Mouse (Mus musculus) heart, adult 2 months (tissue): ENCODE measurements around the gene Atp6v1f.

Experiments
- CTCF ChIP-seq: fragments of 200-600 bp; IDR thresholded peaks from 2 replicates; pipeline ENCODE4 v1.8.1; 2022; ENCODE audit warnings: antibody characterized with exemption, mild to moderate bottlenecking, moderate library complexity
- EP300 ChIP-seq: fragments of 200-500 bp; IDR thresholded peaks from 2 replicates; pipeline ENCODE4 v1.6.1; 2011; ENCODE audit warnings: low read depth, low read length, control low read depth; ENCODE audit not compliant: insufficient read depth
- POLR2A ChIP-seq: fragments of 200-500 bp; IDR thresholded peaks from 2 replicates; pipeline ENCODE4 v1.6.1; 2011; ENCODE audit warnings: mild to moderate bottlenecking, low read depth, low read length, control low read depth; ENCODE audit not compliant: insufficient read depth

DNA sequence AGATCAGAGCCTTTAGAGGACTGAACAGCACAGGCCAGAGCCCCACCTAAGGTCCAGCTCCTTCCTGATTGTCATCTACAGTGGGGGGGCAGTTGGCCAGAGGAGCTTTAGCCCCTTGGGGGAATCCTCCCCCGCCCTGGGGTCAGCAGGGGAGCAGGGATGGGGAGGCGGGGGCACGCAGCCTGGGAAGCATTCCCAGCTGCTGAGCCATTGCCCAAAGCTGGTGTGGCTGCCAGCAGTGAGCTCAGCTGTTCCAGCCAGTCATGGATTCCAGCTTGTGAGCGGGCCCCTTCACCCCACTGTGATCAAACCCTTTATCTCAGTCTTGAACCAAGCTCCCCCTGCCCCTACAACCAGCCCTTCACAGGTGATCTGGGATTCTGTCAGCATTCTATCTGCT lies 28.3 kb upstream of the Atp6v1f start:
- TF ChIP-seq CTCF (no peak), POLR2A (no peak), EP300 (no peak)
